Mouse (Mus musculus): Measurements from ENCODE around the gene Ttc7.

GRCm38 (mm10) chr17:87287197-87287777, 4.6 kb downstream of the Ttc7 start:
- no peak for TF ChIP-seq CTCF (IDR thresholded peaks at IDR 0.05; ENCODE audit: borderline replicate concordance, insufficient read depth, low read length)
- no peak for TF ChIP-seq POLR2A (IDR thresholded peaks at IDR 0.05; ENCODE audit: low read depth, low read length)

Data from embryonic fibroblast, embryonic 13.5 days (primary cell).